Mouse (Mus musculus) lung, postnatal 14 days (tissue): ENCODE results near the gene Carns1.
A peak's percentile ranks its signal among the peaks of the same experiment; 100 is the strongest.
"Not testable (repeated sequence)": the region's sequence is repeated elsewhere in the genome, so short reads cannot be mapped to it uniquely, and the experiment has no call there.

Experiments used
- DNase-seq: peaks from one replicate; pipeline ENCODE4 v3.0.0; 2021

Carns1 gene

GRCm38 (mm10) chr19:4129462-4129861 is 45.8 kb downstream of the Carns1 start:
- DNase-seq: no peak

- DNase-seq: no peak
These were observed 48.4 kb downstream of the Carns1 start for GRCm38 (mm10) chr19:4126759-4127495.

GRCm38 (mm10) chr19:4125741-4126696 is 49.3 kb downstream of the Carns1 start, which contains the start of gene Aip:
Gene Aip (minus strand): TSS chr19:4125858.
- peak; percentile 99 for DNase-seq

- not testable (repeated sequence) for DNase-seq
These were observed 50.0 kb downstream of the Carns1 start for GRCm38 (mm10) chr19:4125268-4125667.

GRCm38 (mm10) chr19:4124432-4124831 is 50.8 kb downstream of the Carns1 start:
- DNase-seq: no peak

- DNase-seq: no peak
These were observed 52.6 kb downstream of the Carns1 start for GRCm38 (mm10) chr19:4122411-4123370.

DNA sequence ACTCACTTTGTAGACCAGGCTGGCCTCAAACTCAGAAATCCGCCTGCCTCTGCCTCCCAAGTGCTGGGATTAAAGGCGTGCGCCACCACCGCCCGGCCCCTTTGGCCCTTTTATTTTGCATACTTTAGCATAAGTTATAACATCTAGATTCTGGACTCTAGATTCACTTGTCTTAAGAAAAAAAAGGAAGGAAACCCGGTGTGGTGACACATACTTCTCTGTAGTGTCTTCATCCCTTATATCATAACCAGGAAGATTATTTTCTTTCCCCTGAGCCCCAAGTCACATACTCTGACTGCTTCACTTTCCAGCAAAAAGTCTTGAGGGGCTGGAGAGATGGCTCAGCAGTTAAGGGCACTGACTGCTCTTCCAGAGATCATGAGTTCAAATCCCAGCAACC is 53.4 kb downstream of the Carns1 start:
- not testable (repeated sequence) for DNase-seq

DNA sequence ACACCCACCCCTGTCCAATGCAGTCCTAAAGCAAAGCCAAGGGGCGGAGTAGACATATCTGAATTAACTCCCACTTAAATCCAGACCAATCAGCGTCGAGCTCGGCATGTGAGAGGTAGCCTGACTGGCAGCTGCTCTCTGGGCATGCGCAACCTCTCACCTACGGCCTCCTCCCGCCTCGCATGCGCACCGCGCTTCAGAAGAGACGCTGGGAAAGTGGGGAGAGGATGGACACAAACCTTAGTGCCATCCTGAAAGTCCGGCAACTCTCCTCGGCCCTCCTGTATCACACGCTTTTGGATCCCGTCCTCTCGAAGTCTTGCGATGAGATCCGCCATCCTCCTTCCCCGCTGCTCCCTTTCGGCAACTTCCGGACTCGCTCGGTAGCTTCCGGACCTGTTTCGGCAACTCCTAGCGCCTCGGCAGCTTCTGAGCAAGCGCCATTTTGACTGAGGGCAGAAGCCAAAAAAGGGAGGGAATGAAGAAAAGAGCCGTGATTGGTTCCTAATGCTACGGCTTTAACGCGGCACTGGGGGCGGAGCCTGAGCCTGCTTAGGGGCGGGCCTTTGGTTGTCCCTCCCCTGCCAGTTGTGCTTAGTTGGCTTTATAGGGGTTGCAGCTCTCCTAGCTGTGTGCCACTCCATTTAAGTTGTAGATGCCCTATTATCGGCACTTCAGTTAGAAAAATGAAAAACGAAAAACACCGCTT is 54.0 kb downstream of the Carns1 start:
- peak; percentile 99 for DNase-seq

DNA sequence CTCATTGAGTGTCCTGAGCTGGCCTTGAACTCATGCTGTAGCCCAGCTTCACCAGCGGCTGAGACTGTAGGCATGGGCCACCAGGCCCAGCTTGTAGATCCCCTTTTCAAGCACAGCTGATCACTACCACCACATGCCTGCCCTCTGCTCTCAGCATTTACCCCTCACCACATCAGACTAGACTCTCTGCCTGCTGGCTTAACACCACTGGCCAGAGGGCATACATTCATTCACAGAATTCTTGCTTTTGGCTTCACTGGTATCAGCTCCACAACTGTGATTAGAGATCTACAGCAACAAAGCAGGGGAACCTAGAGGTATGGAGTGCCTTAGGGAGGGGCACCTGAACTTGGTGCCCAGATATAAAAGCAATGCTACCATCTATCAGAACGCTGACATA is 54.8 kb downstream of the Carns1 start:
- DNase-seq: no peak

GRCm38 (mm10) chr19:4119716-4120487 is 55.4 kb downstream of the Carns1 start:
- no peak for DNase-seq

DNA sequence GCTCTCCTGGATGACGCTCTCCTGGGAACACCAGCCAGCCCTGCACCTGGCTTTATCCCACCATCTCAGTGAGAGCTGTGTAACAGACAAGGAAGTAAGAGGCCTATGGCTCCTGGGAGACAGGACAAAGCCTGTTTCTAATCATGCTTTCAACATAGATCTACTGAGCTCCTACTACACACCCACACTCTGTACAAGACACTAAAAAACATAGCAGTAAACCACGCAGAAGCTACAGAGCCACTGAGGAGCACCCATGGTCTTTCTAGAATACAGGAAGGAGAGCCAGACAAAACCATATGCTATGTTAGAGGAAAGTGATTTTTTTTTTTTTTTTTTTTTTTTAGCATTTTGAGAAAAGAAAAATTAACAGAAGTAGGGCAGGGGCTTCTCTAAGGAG is 56.9 kb downstream of the Carns1 start:
- no peak for DNase-seq

GRCm38 (mm10) chr19:4117006-4117405 is 58.3 kb downstream of the Carns1 start:
- no peak for DNase-seq

- no peak for DNase-seq
These were observed 59.5 kb downstream of the Carns1 start for GRCm38 (mm10) chr19:4115816-4116215.

- no peak for DNase-seq
These were observed 60.1 kb downstream of the Carns1 start for GRCm38 (mm10) chr19:4115144-4115543.

- no peak for DNase-seq
These were observed 60.7 kb downstream of the Carns1 start for GRCm38 (mm10) chr19:4114551-4114950.
